Mouse (Mus musculus): Measurements from ENCODE around the gene Sgip1. TPM values are rescaled to one million over a fixed set of nuclear protein-coding genes. Genes with fewer than 3 reads are reported as not detected.

The Sgip1 gene
- polyA plus RNA-seq, 1 experiment = 0.38 TPM

GRCm38 (mm10) chr4:102883142-102883541 lies 142.0 kb downstream of the Sgip1 start:
- 45% methylated on average over 3 of the region's 3 CpGs for WGBS
- DNase-seq (ENCODE audit: low read depth, low spot score) = no peak

- 81% methylated on average over 4 of the region's 4 CpGs for WGBS
- DNase-seq (ENCODE audit: low read depth, low spot score) = no peak
Measured at GRCm38 (mm10) chr4:102884228-102884627, 143.1 kb downstream of the Sgip1 start.

- 57% methylated on average over 2 of the region's 2 CpGs for WGBS
- no peak for DNase-seq (ENCODE audit: low read depth, low spot score)
Measured at GRCm38 (mm10) chr4:102886459-102886858, 145.4 kb downstream of the Sgip1 start.

GRCm38 (mm10) chr4:102886902-102887301 lies 145.8 kb downstream of the Sgip1 start:
- no peak for DNase-seq (ENCODE audit: low read depth, low spot score)
- 78% methylated on average over 4 of the region's 4 CpGs for WGBS

GRCm38 (mm10) chr4:102887770-102888689 lies 146.9 kb downstream of the Sgip1 start:
- no peak for DNase-seq (ENCODE audit: low read depth, low spot score)
- 79% methylated on average over 14 of the region's 14 CpGs for WGBS

GRCm38 (mm10) chr4:102895866-102896265 lies 154.8 kb downstream of the Sgip1 start:
- no peak for DNase-seq (ENCODE audit: low read depth, low spot score)
- WGBS = 96% methylated on average over 2 of the region's 2 CpGs

GRCm38 (mm10) chr4:102898987-102899386 lies 157.9 kb downstream of the Sgip1 start:
- DNase-seq (ENCODE audit: low read depth, low spot score) = no peak
- 55% methylated on average over 4 of the region's 4 CpGs for WGBS

GRCm38 (mm10) chr4:102899683-102900082 lies 158.6 kb downstream of the Sgip1 start:
- DNase-seq (ENCODE audit: low read depth, low spot score) = no peak
- WGBS = 92% methylated on average over 5 of the region's 5 CpGs

GRCm38 (mm10) chr4:102900166-102900565 lies 159.1 kb downstream of the Sgip1 start:
- WGBS = 86% methylated on average over 6 of the region's 6 CpGs
- DNase-seq (ENCODE audit: low read depth, low spot score) = no peak

GRCm38 (mm10) chr4:102907843-102908427 lies 166.8 kb downstream of the Sgip1 start:
- WGBS = 54% methylated on average over 7 of the region's 7 CpGs
- DNase-seq (ENCODE audit: low read depth, low spot score) = no peak

- no peak for DNase-seq (ENCODE audit: low read depth, low spot score)
- 89% methylated on average over 4 of the region's 4 CpGs for WGBS
Measured at GRCm38 (mm10) chr4:102910191-102910590, 169.1 kb downstream of the Sgip1 start.

- WGBS = 89% methylated on average over 3 of the region's 3 CpGs
- no peak for DNase-seq (ENCODE audit: low read depth, low spot score)
Measured at GRCm38 (mm10) chr4:102913176-102913575, 172.1 kb downstream of the Sgip1 start.

- WGBS = 70% methylated on average over 5 of the region's 5 CpGs
Measured at GRCm38 (mm10) chr4:102913700-102914327, 172.7 kb downstream of the Sgip1 start.

GRCm38 (mm10) chr4:102918191-102918590 lies 177.1 kb downstream of the Sgip1 start:
- no peak for DNase-seq (ENCODE audit: low read depth, low spot score)
- 91% methylated on average over 1 of the region's 1 CpGs for WGBS

More at GRCm38 (mm10) chr4:102913700-102914327, 172.7 kb downstream of the Sgip1 start:
- DNase-seq (ENCODE audit: low read depth, low spot score) = no peak

- DNase-seq (ENCODE audit: low read depth, low spot score) = no peak
- 39% methylated on average over 3 of the region's 4 CpGs for WGBS
Measured at GRCm38 (mm10) chr4:102929491-102929890, 188.4 kb downstream of the Sgip1 start.

GRCm38 (mm10) chr4:102930679-102931078 lies 189.6 kb downstream of the Sgip1 start:
- no peak for DNase-seq (ENCODE audit: low read depth, low spot score)
- 75% methylated on average over 7 of the region's 7 CpGs for WGBS

- 70% methylated on average over 3 of the region's 3 CpGs for WGBS
- DNase-seq (ENCODE audit: low read depth, low spot score) = no peak
Measured at GRCm38 (mm10) chr4:102940266-102940665, 199.2 kb downstream of the Sgip1 start.

- DNase-seq (ENCODE audit: low read depth, low spot score) = no peak
- WGBS = 85% methylated on average over 4 of the region's 4 CpGs
Measured at GRCm38 (mm10) chr4:102940738-102941137, 199.6 kb downstream of the Sgip1 start.

GRCm38 (mm10) chr4:102944325-102944724 lies 203.2 kb downstream of the Sgip1 start:
- 68% methylated on average over 6 of the region's 6 CpGs for WGBS
- no peak for DNase-seq (ENCODE audit: low read depth, low spot score)

GRCm38 (mm10) chr4:102952476-102952875 lies 211.4 kb downstream of the Sgip1 start:
- DNase-seq (ENCODE audit: low read depth, low spot score) = no peak
- 57% methylated on average over 2 of the region's 2 CpGs for WGBS
